Mouse (Mus musculus) neural tube, embryonic 13.5 days (tissue): ENCODE results near the gene Ncf1. TPM values are rescaled to one million over a fixed set of nuclear protein-coding genes. Genes with fewer than 3 reads are reported as not detected.

Source experiments
- ATAC-seq: fragments of 200-750 bp; cut with Nextera tagmentation; 2 replicates; pipeline ENCODE4 v1.8.0; 2017; ENCODE audit warnings: low read depth, mild to moderate bottlenecking, moderate TSS enrichment, moderate library complexity
- H3K27ac ChIP-seq: fragments of 300-500 bp; sonication (generic); replicated peaks from 2 replicates; pipeline ENCODE4 v1.5.1; 2015; ENCODE audit warnings: moderate library complexity, mild to moderate bottlenecking, inconsistent platforms
- H3K27me3 ChIP-seq: fragments of 300-500 bp; sonication (generic); 2 replicates; pipeline ENCODE4 v1.6.1; 2015; ENCODE audit warnings: mild to moderate bottlenecking, inconsistent platforms
- H3K36me3 ChIP-seq: fragments of 300-500 bp; sonication (generic); 2 replicates; pipeline ENCODE4 v1.6.1; 2015; ENCODE audit warnings: mild to moderate bottlenecking, inconsistent platforms
- H3K4me1 ChIP-seq: fragments of 300-500 bp; sonication (generic); replicated peaks from 2 replicates; pipeline ENCODE4 v1.6.1; 2015; ENCODE audit warnings: inconsistent platforms
- H3K4me2 ChIP-seq: fragments of 300-500 bp; sonication (generic); 2 replicates; pipeline ENCODE4 v1.6.1; 2015; ENCODE audit warnings: inconsistent platforms, mild to moderate bottlenecking, moderate library complexity
- H3K4me3 ChIP-seq: fragments of 300-500 bp; sonication (generic); 2 replicates; pipeline ENCODE4 v1.5.1; 2015; ENCODE audit warnings: mild to moderate bottlenecking, inconsistent platforms
- H3K9ac ChIP-seq: fragments of 300-500 bp; sonication (generic); 2 replicates; pipeline ENCODE4 v1.6.1; 2015; ENCODE audit warnings: moderate library complexity, mild to moderate bottlenecking, inconsistent platforms
- H3K9me3 ChIP-seq: fragments of 300-500 bp; sonication (generic); 2 replicates; pipeline ENCODE4 v1.6.1; 2016; ENCODE audit warnings: inconsistent platforms
- WGBS: fragments of 180-500 bp; shearing (Covaris S2); methylation state at CpG from one replicate; pipeline ENCODE4 v1.1.7; 2015; 5-methylcytosine and 5-hydroxymethylcytosine counted together
- polyA plus RNA-seq: library from polyadenylated mRNA; unstranded; fragments of >200 nt; fragmentation: Nextera tagmentation; extraction: Ambion mirVana; gene quantifications from 2 replicates; pipeline ENCODE4 v1.2.1, GENCODE M21; 2015

The Ncf1 gene
- polyA plus RNA-seq, 1 experiment from 2014 or later: 3.5 TPM

- Histone ChIP-seq H3K9me3 (no peaks in the 10 kb centered on the region), H3K9ac (no peak overlapping the region), H3K4me2 (no peak overlapping the region), H3K36me3 (peaks cover 96% of the 10 kb centered on the region), H3K4me1 (no peaks in the 10 kb centered on the region), H3K4me3 (no peak overlapping the region), H3K27ac (no peak overlapping the region), H3K27me3 (no peaks in the 10 kb centered on the region)
- no peak for ATAC-seq
- 91% methylated on average over 2 of the region's 2 CpGs for WGBS
These were observed 29.5 kb upstream of the Ncf1 start for GRCm38 (mm10) chr5:134258934-134259333.

DNA sequence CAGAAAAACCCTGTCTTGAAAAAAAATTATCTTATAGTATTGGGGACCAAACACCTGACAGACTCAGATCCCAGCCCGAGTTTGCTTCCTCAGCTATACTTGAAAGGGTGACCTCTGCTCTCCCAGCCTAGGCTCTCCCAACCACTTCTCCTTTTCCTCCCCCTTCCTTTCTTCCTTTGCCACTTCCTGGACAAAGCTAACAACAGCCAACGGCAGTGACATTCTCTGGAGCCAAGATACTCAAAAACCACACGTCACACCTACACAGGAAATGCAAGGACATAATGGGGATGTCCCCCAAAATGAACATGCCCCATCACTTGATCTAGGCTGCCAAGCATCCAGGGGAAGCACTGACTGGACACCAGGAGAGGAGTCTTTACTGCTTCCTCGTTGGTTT lies 29.0 kb upstream of the Ncf1 start:
- H3K27ac ChIP-seq: no peak overlapping the region
- ATAC-seq: no peak
- H3K27me3 ChIP-seq: no peaks in the 10 kb centered on the region
- H3K9ac ChIP-seq: no peak overlapping the region
- peaks cover 96% of the 10 kb centered on the region for H3K36me3 ChIP-seq
- H3K4me3 ChIP-seq: no peak overlapping the region
- H3K4me1 ChIP-seq: no peaks in the 10 kb centered on the region
- H3K4me2 ChIP-seq: no peak overlapping the region
- WGBS: 84% methylated on average over 4 of the region's 4 CpGs
- H3K9me3 ChIP-seq: no peaks in the 10 kb centered on the region

GRCm38 (mm10) chr5:134257349-134258031 lies 28.1 kb upstream of the Ncf1 start:
- no peak overlapping the region for H3K9ac ChIP-seq
- no peak overlapping the region for H3K4me3 ChIP-seq
- WGBS: 95% methylated on average over 13 of the region's 13 CpGs
- no peaks in the 10 kb centered on the region for H3K9me3 ChIP-seq
- no peak overlapping the region for H3K27ac ChIP-seq
- peaks cover 96% of the 10 kb centered on the region for H3K36me3 ChIP-seq
- H3K4me2 ChIP-seq: no peak overlapping the region
- no peaks in the 10 kb centered on the region for H3K27me3 ChIP-seq
- ATAC-seq: no peak
- no peaks in the 10 kb centered on the region for H3K4me1 ChIP-seq

GRCm38 (mm10) chr5:134255294-134255693 lies 25.9 kb upstream of the Ncf1 start:
- no peak overlapping the region for H3K4me3 ChIP-seq
- no peak overlapping the region for H3K27ac ChIP-seq
- no peaks in the 10 kb centered on the region for H3K27me3 ChIP-seq
- no peak overlapping the region for H3K4me2 ChIP-seq
- H3K36me3 ChIP-seq: peaks cover 95% of the 10 kb centered on the region
- no peak for ATAC-seq
- 94% methylated on average over 10 of the region's 10 CpGs for WGBS
- no peaks in the 10 kb centered on the region for H3K9me3 ChIP-seq
- no peaks in the 10 kb centered on the region for H3K4me1 ChIP-seq
- no peak overlapping the region for H3K9ac ChIP-seq

DNA sequence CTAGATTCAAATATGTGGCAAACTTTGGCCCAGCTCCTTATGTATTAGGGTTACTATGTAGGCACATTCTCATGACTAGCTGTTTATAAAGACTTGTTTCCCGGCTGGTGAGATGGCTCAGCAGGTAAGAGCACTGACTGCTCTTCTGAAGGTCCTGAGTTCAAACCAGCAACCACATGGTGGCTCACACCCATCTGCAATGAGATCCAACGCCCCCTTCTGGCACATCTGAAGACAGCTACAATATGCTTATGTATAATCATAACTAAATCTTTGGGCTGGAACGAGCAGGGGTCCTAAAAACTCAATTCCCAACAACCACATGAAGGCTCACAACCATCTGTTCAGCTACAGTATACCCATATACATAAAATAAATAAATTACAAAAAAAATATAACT lies 24.4 kb upstream of the Ncf1 start:
- Histone ChIP-seq H3K36me3 (peaks cover 94% of the 10 kb centered on the region), H3K27ac (no peak overlapping the region), H3K9me3 (no peaks in the 10 kb centered on the region), H3K4me2 (no peak overlapping the region), H3K27me3 (no peaks in the 10 kb centered on the region), H3K4me3 (no peak overlapping the region), H3K4me1 (no peaks in the 10 kb centered on the region), H3K9ac (no peak overlapping the region)
- ATAC-seq: no peak
- WGBS: 90% methylated on average over 3 of the region's 3 CpGs

DNA sequence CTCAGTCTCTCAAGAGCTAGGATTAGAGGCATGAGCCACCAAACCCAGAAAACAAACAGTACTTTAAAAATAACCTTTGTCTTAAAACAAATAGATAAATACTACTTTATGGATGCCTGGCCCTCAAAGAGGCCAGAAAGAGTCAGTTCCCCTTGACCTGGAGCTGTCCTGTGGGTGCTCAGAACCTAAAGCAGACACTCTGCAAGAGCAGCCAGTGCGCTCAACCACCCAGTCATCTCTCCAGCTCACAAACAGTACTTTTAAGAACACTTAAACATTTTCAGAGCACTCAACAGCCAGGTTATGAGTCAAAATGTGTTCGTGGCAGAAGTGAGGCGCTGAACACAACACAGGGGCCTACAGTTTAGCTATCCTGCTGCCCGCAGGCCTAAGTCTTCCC lies 21.7 kb upstream of the Ncf1 start:
- H3K9ac ChIP-seq: no peak overlapping the region
- no peaks in the 10 kb centered on the region for H3K27me3 ChIP-seq
- H3K36me3 ChIP-seq: peaks cover 98% of the 10 kb centered on the region
- H3K27ac ChIP-seq: no peak overlapping the region
- H3K4me2 ChIP-seq: no peak overlapping the region
- H3K9me3 ChIP-seq: no peaks in the 10 kb centered on the region
- H3K4me3 ChIP-seq: no peak overlapping the region
- H3K4me1 ChIP-seq: no peaks in the 10 kb centered on the region
- ATAC-seq: no peak
- over 99% methylated on average over 4 of the region's 4 CpGs for WGBS

GRCm38 (mm10) chr5:134250601-134251000 lies 21.2 kb upstream of the Ncf1 start:
- Histone ChIP-seq H3K27ac (no peak overlapping the region), H3K9ac (no peak overlapping the region), H3K9me3 (no peaks in the 10 kb centered on the region), H3K4me3 (no peak overlapping the region), H3K27me3 (no peaks in the 10 kb centered on the region), H3K4me2 (no peak overlapping the region), H3K36me3 (peaks cover 98% of the 10 kb centered on the region), H3K4me1 (no peaks in the 10 kb centered on the region)
- no peak for ATAC-seq
- 96% methylated on average over 3 of the region's 3 CpGs for WGBS

DNA sequence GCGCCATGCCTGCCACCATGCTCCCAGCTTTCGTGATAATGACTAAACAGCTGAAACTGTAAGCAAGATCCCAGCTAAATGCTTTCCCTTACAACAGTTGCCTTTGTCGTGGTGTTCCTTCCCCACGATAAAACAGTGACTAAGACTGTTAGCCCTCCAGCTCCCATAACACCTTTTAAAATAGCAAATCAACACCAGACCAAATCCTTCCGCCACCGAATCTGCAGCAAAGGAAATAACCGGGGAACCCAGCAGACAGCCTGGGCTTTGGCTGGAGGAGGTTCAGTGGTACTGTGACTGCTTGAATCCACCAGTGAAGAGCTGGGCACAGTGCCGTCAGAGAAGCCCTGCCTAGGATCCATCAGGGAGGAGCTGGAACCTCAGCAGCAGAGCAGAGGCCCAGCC lies 19.8 kb upstream of the Ncf1 start:
- WGBS: 96% methylated on average over 8 of the region's 8 CpGs
- H3K9me3 ChIP-seq: no peaks in the 10 kb centered on the region

DNA sequence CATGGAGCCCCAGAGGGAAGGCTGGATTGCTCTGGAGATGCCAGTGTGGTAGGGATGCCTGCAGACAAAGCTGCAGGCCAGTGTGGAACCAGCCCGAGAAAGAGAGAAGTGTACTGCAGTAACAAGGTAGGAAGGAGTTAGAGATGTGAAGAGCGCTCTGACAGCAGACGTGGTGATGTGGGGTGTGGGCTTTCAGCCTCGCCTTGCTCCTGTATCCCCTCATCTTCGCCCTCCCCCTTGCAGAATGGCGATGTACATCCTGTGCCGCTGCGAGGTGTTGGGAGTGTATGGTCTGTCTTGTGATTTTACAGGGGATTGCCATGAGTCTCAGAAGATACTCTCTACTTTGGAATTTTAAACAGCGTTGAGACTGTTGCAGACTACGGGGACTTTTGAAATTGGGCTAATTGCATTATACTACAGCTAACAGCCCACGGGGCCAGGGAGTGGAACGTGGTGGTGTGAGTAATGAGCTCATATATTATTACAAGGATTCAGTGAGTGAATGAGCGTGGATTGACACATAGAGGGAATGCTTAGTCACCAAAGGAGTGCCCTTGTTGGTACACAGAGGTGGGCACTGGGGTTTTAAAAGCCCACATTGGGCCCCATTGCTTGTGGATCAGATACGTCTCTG lies 19.3 kb upstream of the Ncf1 start:
- no peak for ATAC-seq
- WGBS: 92% methylated on average over 14 of the region's 14 CpGs
- Histone ChIP-seq H3K27me3 (no peaks in the 10 kb centered on the region), H3K9me3 (no peaks in the 10 kb centered on the region), H3K4me2 (no peak overlapping the region), H3K4me1 (no peaks in the 10 kb centered on the region), H3K9ac (no peak overlapping the region), H3K4me3 (no peak overlapping the region), H3K36me3 (peaks cover 98% of the 10 kb centered on the region), H3K27ac (no peak overlapping the region)

More for the DNA sequence above, 19.8 kb upstream of the Ncf1 start:
- H3K27ac ChIP-seq: no peak overlapping the region
- H3K36me3 ChIP-seq: peaks cover 98% of the 10 kb centered on the region
- H3K9ac ChIP-seq: no peak overlapping the region
- H3K27me3 ChIP-seq: no peaks in the 10 kb centered on the region
- no peak overlapping the region for H3K4me2 ChIP-seq
- no peaks in the 10 kb centered on the region for H3K4me1 ChIP-seq
- no peak overlapping the region for H3K4me3 ChIP-seq
- ATAC-seq: no peak

DNA sequence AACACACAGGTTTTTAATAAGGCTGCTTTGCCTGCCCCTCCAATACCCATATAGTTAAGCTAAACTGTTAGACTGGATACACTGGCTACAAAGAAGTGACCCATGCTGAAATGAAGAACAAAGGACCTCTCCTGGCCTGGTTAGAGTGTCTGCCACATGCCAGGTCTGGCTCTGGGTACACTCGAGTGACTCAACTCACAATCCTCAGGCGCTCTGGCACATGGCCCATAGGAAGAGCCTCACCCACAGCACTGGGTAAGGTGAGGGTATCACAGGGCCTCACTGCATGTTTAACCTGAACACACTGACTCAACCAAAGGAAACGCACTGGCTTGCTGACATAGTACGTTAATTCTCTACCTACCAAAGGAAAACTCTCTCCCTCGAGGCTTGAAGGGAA lies 16.7 kb upstream of the Ncf1 start:
- Histone ChIP-seq H3K36me3 (peaks cover 98% of the 10 kb centered on the region), H3K4me1 (no peaks in the 10 kb centered on the region), H3K4me2 (no peak overlapping the region), H3K9me3 (no peaks in the 10 kb centered on the region), H3K4me3 (no peak overlapping the region), H3K27me3 (no peaks in the 10 kb centered on the region), H3K27ac (no peak overlapping the region), H3K9ac (no peak overlapping the region)
- ATAC-seq: no peak
- WGBS: 93% methylated on average over 5 of the region's 5 CpGs

DNA sequence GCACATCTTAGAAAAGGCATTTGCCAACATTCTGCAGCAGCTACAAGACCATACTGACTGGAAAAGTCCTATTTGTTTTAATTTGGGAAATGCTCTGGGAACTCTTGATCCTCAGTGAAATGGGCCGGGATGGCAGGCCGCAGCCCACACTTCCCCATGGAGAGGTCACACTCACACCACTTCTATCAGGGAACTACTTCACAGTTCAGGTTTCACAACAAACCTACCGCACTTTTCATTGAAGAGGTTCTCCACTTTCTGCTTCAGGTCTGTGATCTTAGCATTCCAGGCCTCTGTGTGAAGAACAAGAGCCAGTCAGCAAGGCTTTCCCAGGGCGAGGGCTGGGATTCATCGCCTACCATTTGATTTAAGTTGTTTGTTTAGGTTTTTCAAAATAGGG lies 15.5 kb upstream of the Ncf1 start:
- ATAC-seq: no peak
- Histone ChIP-seq H3K9me3 (no peaks in the 10 kb centered on the region), H3K36me3 (peaks cover 100% of the 10 kb centered on the region), H3K27ac (no peak overlapping the region), H3K4me3 (no peak overlapping the region), H3K27me3 (no peaks in the 10 kb centered on the region), H3K4me2 (no peak overlapping the region), H3K4me1 (no peaks in the 10 kb centered on the region), H3K9ac (no peak overlapping the region)
- 95% methylated on average over 5 of the region's 5 CpGs for WGBS

DNA sequence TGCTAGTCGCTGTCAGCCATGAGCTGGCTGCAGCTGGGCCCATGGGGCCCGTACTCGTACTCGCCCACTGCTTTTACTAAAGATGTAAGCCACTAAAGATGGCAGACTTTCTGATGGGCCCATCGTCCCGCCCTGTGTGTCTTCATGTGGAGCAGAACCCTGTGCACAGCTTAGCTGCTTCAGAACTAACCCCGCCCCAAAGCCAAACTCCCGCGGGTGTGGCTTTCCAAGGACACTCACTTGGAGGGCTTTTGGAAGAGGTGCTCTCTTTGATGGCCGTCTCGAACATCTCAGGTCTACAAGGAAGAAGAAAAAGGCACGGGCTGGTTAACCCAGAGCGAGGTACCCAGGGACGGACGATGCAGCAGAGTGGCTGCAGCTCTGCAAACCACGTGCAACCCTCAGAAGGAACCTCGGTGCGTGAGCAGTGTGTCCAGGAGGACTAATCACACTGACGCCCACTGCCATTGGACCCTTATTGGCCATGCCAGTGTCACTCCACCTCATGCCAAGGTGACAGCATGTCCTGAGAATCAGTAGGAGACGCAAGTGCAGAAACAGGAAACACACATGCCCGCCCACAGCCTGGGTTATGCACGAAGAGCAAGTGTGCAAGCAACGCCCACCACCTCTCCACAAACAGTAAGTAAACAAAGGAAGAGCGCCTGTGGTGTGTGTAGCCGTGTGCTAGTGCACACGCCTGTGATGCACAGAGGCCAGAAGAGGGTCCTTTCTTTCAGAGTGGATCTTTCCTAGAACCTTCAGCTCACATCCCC lies 14.4 kb upstream of the Ncf1 start:
- no peak for ATAC-seq
- Histone ChIP-seq H3K27me3 (no peaks in the 10 kb centered on the region), H3K36me3 (peaks cover 100% of the 10 kb centered on the region), H3K9me3 (no peaks in the 10 kb centered on the region), H3K9ac (no peak overlapping the region), H3K4me2 (no peak overlapping the region), H3K4me1 (no peaks in the 10 kb centered on the region), H3K27ac (no peak overlapping the region), H3K4me3 (no peak overlapping the region)
- WGBS: 94% methylated on average over 26 of the region's 26 CpGs
